Mouse (Mus musculus): ENCODE measurements around the gene Pear1. TPM values are rescaled to one million over a fixed set of nuclear protein-coding genes. Genes with fewer than 3 reads are reported as not detected.

Pear1 gene
- polyA plus RNA-seq, 1 experiment from 2014 or later, result 18.2 TPM

- WGBS, result 38% methylated on average over 20 of the region's 20 CpGs
- Histone ChIP-seq H3K9me3 (no peaks in the 10 kb centered on the region), H3K27ac (peak overlapping the region; percentile 74), H3K27me3 (peaks cover 7% of the 10 kb centered on the region), H3K9ac (0 out of 2 replicates have a peak overlapping the region, but pooled peaks have one; percentile 19), H3K36me3 (peaks cover 2% of the 10 kb centered on the region; the same call in 1 of the 2 replicates), H3K4me2 (replicated peaks) (peak overlapping the region; percentile 14; the same call in 1 of the 2 replicates), H3K4me1 (peaks cover 60% of the 10 kb centered on the region), H3K4me3 (no peak overlapping the region)
- ATAC-seq (ENCODE audit: low FRiP score, low read depth), result no peak
Observed at GRCm38 (mm10) chr3:87761408-87762375, 62.4 kb downstream of the Pear1 start.

- H3K4me2 ChIP-seq (replicated peaks), result no peak overlapping the region
- 45% methylated on average over 4 of the region's 5 CpGs for WGBS
- no peak overlapping the region for H3K4me3 ChIP-seq
Observed at GRCm38 (mm10) chr3:87758641-87759040, 65.5 kb downstream of the Pear1 start.

GRCm38 (mm10) chr3:87756488-87756887, 67.6 kb downstream of the Pear1 start:
- Histone ChIP-seq H3K4me2 (replicated peaks) (peak overlapping the region; percentile 59), H3K9ac (peak overlapping the region; percentile 40; the same call in 1 of the 2 replicates), H3K4me3 (no peak overlapping the region; the same call in 1 of the 2 replicates), H3K27ac (no peak overlapping the region), H3K4me1 (peaks cover 14% of the 10 kb centered on the region), H3K9me3 (no peaks in the 10 kb centered on the region), H3K27me3 (peaks cover 12% of the 10 kb centered on the region), H3K36me3 (peaks cover 26% of the 10 kb centered on the region)
- ATAC-seq (ENCODE audit: low FRiP score, low read depth), result no peak
- 50% methylated on average over 20 of the region's 20 CpGs for WGBS

More at GRCm38 (mm10) chr3:87758641-87759040, 65.5 kb downstream of the Pear1 start:
- peaks cover 36% of the 10 kb centered on the region for H3K4me1 ChIP-seq
- peaks cover 10% of the 10 kb centered on the region for H3K36me3 ChIP-seq
- no peaks in the 10 kb centered on the region for H3K9me3 ChIP-seq
- H3K27ac ChIP-seq, result no peak overlapping the region
- ATAC-seq (ENCODE audit: low FRiP score, low read depth), result no peak
- peaks cover 12% of the 10 kb centered on the region for H3K27me3 ChIP-seq
- H3K9ac ChIP-seq, result no peak overlapping the region

DNA sequence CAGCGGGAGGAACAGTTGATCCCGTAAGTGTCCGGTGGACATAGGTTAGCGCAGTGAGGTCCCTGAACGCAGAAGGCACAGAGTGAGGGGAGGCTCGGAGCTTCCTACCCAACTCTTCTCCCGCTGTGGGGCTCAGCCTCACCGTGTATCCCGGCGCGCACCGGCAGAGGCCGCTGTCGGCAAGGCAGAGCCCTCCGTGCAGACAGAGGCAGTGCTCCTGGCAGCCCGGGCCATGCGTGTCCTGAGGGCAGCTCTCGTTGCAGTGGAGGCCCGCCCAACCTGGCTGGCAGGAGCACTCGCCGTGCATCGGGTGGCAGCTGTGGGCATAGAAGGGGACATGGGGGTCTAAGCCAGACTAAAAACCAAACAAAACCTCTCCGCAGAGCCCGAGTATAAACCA, 68.1 kb downstream of the Pear1 start:
- ATAC-seq (ENCODE audit: low FRiP score, low read depth), result peak; percentile 87
- WGBS, result 2% methylated on average over 24 of the region's 24 CpGs
- Histone ChIP-seq H3K4me3 (peak overlapping the region; percentile 22; the same call in 1 of the 2 replicates), H3K27me3 (peaks cover 12% of the 10 kb centered on the region), H3K36me3 (peaks cover 32% of the 10 kb centered on the region), H3K4me2 (replicated peaks) (peak overlapping the region; percentile 59), H3K4me1 (peaks cover 10% of the 10 kb centered on the region), H3K9ac (peak overlapping the region; percentile 40), H3K27ac (no peak overlapping the region), H3K9me3 (no peaks in the 10 kb centered on the region)

GRCm38 (mm10) chr3:87753829-87754228, 70.3 kb downstream of the Pear1 start:
- H3K27me3 ChIP-seq, result peaks cover 12% of the 10 kb centered on the region
- no peak overlapping the region for H3K27ac ChIP-seq
- H3K4me1 ChIP-seq, result peaks cover 8% of the 10 kb centered on the region
- H3K4me2 ChIP-seq (replicated peaks), result no peak overlapping the region
- 83% methylated on average over 13 of the region's 13 CpGs for WGBS
- no peak overlapping the region for H3K4me3 ChIP-seq
- H3K9me3 ChIP-seq, result no peaks in the 10 kb centered on the region
- no peak overlapping the region for H3K9ac ChIP-seq
- peaks cover 43% of the 10 kb centered on the region for H3K36me3 ChIP-seq
- no peak for ATAC-seq (ENCODE audit: low FRiP score, low read depth)

DNA sequence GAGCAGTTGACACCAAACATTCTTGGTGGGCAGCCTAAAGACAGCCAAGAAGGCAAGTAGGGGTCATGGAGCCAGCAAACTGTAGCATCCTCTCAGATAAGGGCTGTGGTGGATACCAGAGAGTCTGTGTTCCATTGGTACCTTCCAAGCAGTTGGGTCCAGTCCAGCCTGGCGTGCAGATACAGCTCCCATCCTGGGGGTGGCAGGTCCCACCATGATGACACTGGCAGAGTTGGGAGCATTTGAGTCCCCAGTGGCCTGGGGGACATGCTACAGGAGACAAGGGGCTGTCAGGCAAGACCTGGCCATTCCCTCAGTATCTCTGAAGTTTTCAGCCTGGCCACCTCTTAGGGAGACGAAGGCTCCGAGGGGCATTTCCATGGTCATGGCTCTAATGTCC, 71.5 kb downstream of the Pear1 start:
- no peak overlapping the region for H3K9ac ChIP-seq
- peaks cover 43% of the 10 kb centered on the region for H3K36me3 ChIP-seq
- peaks cover 12% of the 10 kb centered on the region for H3K4me1 ChIP-seq
- WGBS, result 92% methylated on average over 3 of the region's 3 CpGs
- no peaks in the 10 kb centered on the region for H3K9me3 ChIP-seq
- H3K27ac ChIP-seq, result no peak overlapping the region
- peaks cover 12% of the 10 kb centered on the region for H3K27me3 ChIP-seq
- no peak for ATAC-seq (ENCODE audit: low FRiP score, low read depth)
- no peak overlapping the region for H3K4me3 ChIP-seq
- no peak overlapping the region for H3K4me2 ChIP-seq (replicated peaks)

- Histone ChIP-seq H3K4me1 (peaks cover 16% of the 10 kb centered on the region), H3K27ac (no peak overlapping the region), H3K9me3 (no peaks in the 10 kb centered on the region), H3K9ac (no peak overlapping the region), H3K27me3 (no peaks in the 10 kb centered on the region), H3K4me3 (no peak overlapping the region), H3K4me2 (replicated peaks) (no peak overlapping the region), H3K36me3 (peaks cover 43% of the 10 kb centered on the region)
- no peak for ATAC-seq (ENCODE audit: low FRiP score, low read depth)
- 93% methylated on average over 12 of the region's 12 CpGs for WGBS
Observed at GRCm38 (mm10) chr3:87749977-87750376, 74.1 kb downstream of the Pear1 start.

DNA sequence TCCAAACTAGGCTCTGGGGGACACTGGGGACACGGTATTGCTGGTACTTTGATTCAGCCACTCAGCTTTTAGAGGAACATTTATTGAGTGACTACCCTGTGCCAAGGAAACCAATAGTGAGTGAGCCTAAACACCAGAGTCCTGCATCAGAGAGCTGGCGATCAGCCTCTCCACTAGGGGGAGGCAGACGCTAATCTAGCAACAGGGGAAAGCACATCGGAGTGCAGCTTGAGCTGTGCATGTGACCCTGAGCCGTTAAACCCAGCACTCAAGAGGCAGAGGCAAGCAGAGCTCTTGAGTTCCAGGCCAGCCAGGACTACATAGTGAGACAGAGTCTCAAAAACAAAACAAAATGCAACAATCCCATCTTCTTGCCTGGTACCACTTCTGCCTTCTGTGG, 75.1 kb downstream of the Pear1 start:
- H3K27ac ChIP-seq, result no peak overlapping the region
- WGBS, result 19% methylated on average over 5 of the region's 5 CpGs
- H3K27me3 ChIP-seq, result no peaks in the 10 kb centered on the region
- peaks cover 39% of the 10 kb centered on the region for H3K36me3 ChIP-seq
- H3K4me3 ChIP-seq, result no peak overlapping the region
- no peak overlapping the region for H3K4me2 ChIP-seq (replicated peaks)
- peaks cover 19% of the 10 kb centered on the region for H3K4me1 ChIP-seq
- H3K9ac ChIP-seq, result no peak overlapping the region
- H3K9me3 ChIP-seq, result no peaks in the 10 kb centered on the region
- no peak for ATAC-seq (ENCODE audit: low FRiP score, low read depth)

- H3K4me2 ChIP-seq (replicated peaks), result no peak within 1 kb of the TSS
- H3K27me3 ChIP-seq, result no peaks in the 10 kb centered on the region
- H3K9ac ChIP-seq, result no peak within 1 kb of the TSS
- WGBS, result 49% methylated on average over 13 of the region's 13 CpGs
- H3K27ac ChIP-seq, result no peak within 1 kb of the TSS
- peaks cover 33% of the 10 kb centered on the region for H3K36me3 ChIP-seq
- no peak within 1 kb of the TSS for H3K4me3 ChIP-seq
- ATAC-seq (ENCODE audit: low FRiP score, low read depth), result 0 out of 2 replicates have a peak, but pooled peaks have one; percentile 12
- H3K9me3 ChIP-seq, result no peaks in the 10 kb centered on the region
- peaks cover 19% of the 10 kb centered on the region for H3K4me1 ChIP-seq
Observed at GRCm38 (mm10) chr3:87748431-87748830, 75.7 kb downstream of the Pear1 start, which contains the start of gene Lrrc71. Lrrc71 (minus strand) TSS chr3:87748625.

- no peaks in the 10 kb centered on the region for H3K9me3 ChIP-seq
- peak overlapping the region; percentile 55 for H3K9ac ChIP-seq
- no peak for ATAC-seq (ENCODE audit: low FRiP score, low read depth)
- 15% methylated on average over 18 of the region's 18 CpGs for WGBS
- no peaks in the 10 kb centered on the region for H3K27me3 ChIP-seq
- H3K27ac ChIP-seq, result no peak overlapping the region
- peaks cover 11% of the 10 kb centered on the region; the same call in 1 of the 2 replicates for H3K36me3 ChIP-seq
- H3K4me2 ChIP-seq (replicated peaks), result peak overlapping the region; percentile 58
- H3K4me3 ChIP-seq, result peak overlapping the region; percentile 18
- peaks cover 19% of the 10 kb centered on the region for H3K4me1 ChIP-seq
Observed at GRCm38 (mm10) chr3:87745036-87745659, 79.0 kb downstream of the Pear1 start.

GRCm38 (mm10) chr3:87743927-87744326, 80.2 kb downstream of the Pear1 start:
- WGBS, result 90% methylated on average over 4 of the region's 4 CpGs

DNA sequence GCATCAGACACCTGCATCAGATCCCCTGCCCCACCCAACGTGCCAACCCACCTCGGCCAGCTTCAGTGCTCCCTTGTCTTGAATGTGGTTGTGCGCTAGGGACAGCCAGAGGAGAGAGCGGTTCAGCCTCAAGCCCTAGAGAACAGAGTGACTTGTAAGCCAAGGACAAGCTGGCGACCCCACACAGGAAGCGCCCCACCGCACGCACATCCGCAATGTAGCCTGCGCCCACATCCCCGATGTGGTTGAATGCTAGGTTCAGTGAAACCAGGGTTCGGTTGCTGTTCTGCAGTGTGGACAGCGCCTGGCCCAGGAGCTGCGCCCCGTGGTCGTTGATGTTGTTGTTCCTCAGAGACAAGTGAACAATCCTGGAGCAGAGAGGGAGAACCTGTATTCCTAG, 81.4 kb downstream of the Pear1 start:
- Histone ChIP-seq H3K27me3 (no peaks in the 10 kb centered on the region), H3K36me3 (peaks cover 22% of the 10 kb centered on the region), H3K4me2 (replicated peaks) (no peak overlapping the region), H3K4me3 (no peak overlapping the region), H3K27ac (no peak overlapping the region), H3K9ac (no peak overlapping the region), H3K9me3 (no peaks in the 10 kb centered on the region), H3K4me1 (peaks cover 13% of the 10 kb centered on the region)
- 87% methylated on average over 16 of the region's 16 CpGs for WGBS
- ATAC-seq (ENCODE audit: low FRiP score, low read depth), result no peak

More at GRCm38 (mm10) chr3:87743927-87744326, 80.2 kb downstream of the Pear1 start:
- Histone ChIP-seq H3K27me3 (no peaks in the 10 kb centered on the region), H3K4me1 (peaks cover 19% of the 10 kb centered on the region), H3K4me3 (no peak overlapping the region), H3K9ac (no peak overlapping the region), H3K4me2 (replicated peaks) (no peak overlapping the region), H3K9me3 (no peaks in the 10 kb centered on the region), H3K36me3 (peaks cover 11% of the 10 kb centered on the region), H3K27ac (no peak overlapping the region)
- no peak for ATAC-seq (ENCODE audit: low FRiP score, low read depth)
